Mouse (Mus musculus) mammary gland, adult 2 months (tissue): ENCODE measurements around the gene Gm5965. TPM values are rescaled to one million over a fixed set of nuclear protein-coding genes. Genes with fewer than 3 reads are reported as not detected.

Experiments used
- polyA plus RNA-seq: library from polyadenylated mRNA; depleted of rRNA; stranded (reverse); fragments of >200 nt; gene quantifications from 2 replicates; pipeline ENCODE4 v1.2.3, GENCODE M21; 2012; ENCODE audit warnings: low replicate concordance; rRNA removed

Gm5965 gene
- polyA plus RNA-seq, result not detected in 2 replicates

DNA sequence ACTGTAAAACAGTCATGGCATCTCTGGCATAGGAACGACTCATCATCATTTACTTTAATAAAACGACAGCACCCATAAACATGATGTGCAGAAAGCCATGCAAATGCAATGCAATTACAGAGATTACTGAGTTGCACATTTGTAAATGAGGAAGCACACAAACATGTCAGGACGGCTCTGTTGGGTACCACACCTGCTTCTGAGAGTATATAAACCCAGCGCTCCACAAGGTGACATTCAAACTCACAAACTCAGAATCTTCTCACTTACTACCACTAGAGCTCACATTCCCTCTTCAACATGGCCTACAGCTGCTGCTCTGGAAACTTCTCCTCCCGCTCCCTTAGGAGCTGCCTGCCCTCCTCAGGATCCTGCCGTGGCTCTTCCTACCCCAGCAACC is at the start of gene Gm5965:
TSS of gene Gm5965 (plus strand) at position 301 of the 400 bp plus-strand sequence.

GRCm38 (mm10) chr16:88728812-88729275 is 48.9 kb upstream of the Gm5965 start, which contains the start of gene Krtap13-1:
Gene Krtap13-1 (plus strand): TSS chr16:88728862.

DNA sequence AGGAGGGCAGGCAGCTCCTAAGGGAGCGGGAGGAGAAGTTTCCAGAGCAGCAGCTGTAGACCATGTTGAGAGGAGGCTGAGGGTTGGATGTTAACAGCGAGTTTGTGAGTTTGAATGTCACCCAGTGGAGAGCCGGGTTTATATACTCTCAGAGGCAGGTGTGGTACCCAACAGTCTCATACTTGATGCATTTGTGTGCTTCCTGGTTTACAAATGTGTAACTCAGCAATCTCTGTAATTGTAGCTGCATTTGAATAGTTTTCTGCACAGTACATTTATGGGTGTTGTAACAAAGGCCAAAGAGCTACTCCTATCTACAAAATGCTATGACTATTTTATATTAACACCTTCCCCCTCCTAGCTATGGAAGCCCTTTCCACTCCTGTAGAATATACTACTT is 26.2 kb upstream of the Gm5965 start, which contains the start of gene Krtap13:
TSS of gene Krtap13 (minus strand) at position 101 of the 400 bp plus-strand sequence.

GRCm38 (mm10) chr16:88758547-88758946 is 19.1 kb upstream of the Gm5965 start, which contains the start of gene 2310034C09Rik:
Gene 2310034C09Rik (plus strand): TSS chr16:88758847.

GRCm38 (mm10) chr16:88774106-88774505 is 3.6 kb upstream of the Gm5965 start, which contains the start of gene 2310057N15Rik:
Gene 2310057N15Rik (minus strand): TSS chr16:88774206.

GRCm38 (mm10) chr16:88811827-88812226 is 34.1 kb downstream of the Gm5965 start, which contains the start of gene Gm20741:
Gene Gm20741 (minus strand): TSS chr16:88812220.

DNA sequence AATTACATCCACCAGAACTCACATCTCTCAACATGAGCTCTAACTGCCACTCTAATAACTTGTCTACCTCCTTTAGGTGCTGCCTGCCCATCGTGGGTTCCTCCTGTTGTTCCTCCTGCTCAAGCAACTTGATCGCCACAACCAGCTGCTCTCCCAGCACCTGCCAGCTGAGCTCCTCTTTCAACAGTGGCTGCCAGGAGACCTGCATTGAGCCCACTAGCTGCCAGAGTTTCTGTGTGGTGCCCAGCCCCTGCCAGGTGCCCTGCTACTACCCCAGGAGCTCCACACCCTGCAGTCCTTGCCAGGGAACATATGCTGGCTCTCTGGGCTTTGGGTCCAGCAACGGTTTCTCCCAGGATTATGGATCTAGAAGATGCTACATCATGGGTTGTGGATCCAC is 42.4 kb downstream of the Gm5965 start, which contains the start of gene Krtap15:
TSS of gene Krtap15 (plus strand) at position 150 of the 400 bp plus-strand sequence.

GRCm38 (mm10) chr16:88826095-88826652 is 48.5 kb downstream of the Gm5965 start, which contains the start of gene Krtap14:
Gene Krtap14 (minus strand): TSS chr16:88826145.

Other genes with a start within 250 kb of the Gm5965 start
- gene Cldn8, start 214.7 kb upstream of the Gm5965 start, polyA plus RNA-seq, result 2.8 and 4.9 TPM in 2 replicates
- gene Krtap24-1, start 165.6 kb upstream of the Gm5965 start, polyA plus RNA-seq, result not detected in 2 replicates
- not detected in 2 replicates for gene 2310079G19Rik, start 150.2 kb upstream of the Gm5965 start, polyA plus RNA-seq
- not detected in 2 replicates for gene Krtap26-1, start 130.1 kb upstream of the Gm5965 start, polyA plus RNA-seq
- not detected in 2 replicates for gene Krtap27-1, start 106.2 kb upstream of the Gm5965 start, polyA plus RNA-seq
- gene 2310061N02Rik, start 69.9 kb upstream of the Gm5965 start, polyA plus RNA-seq, result not detected in 2 replicates
- gene Krtap13-1, start 49.0 kb upstream of the Gm5965 start, polyA plus RNA-seq, result not detected in 2 replicates
- gene Krtap13, start 26.3 kb upstream of the Gm5965 start, polyA plus RNA-seq, result not detected in 2 replicates
- gene 2310034C09Rik, start 19.0 kb upstream of the Gm5965 start, polyA plus RNA-seq, result not detected in 2 replicates
- not detected in 2 replicates for gene 2310057N15Rik, start 3.7 kb upstream of the Gm5965 start, polyA plus RNA-seq
- gene Gm20741, start 34.3 kb downstream of the Gm5965 start, polyA plus RNA-seq, result not detected in 2 replicates
- not detected in 2 replicates for gene Krtap15, start 42.3 kb downstream of the Gm5965 start, polyA plus RNA-seq
- not detected in 2 replicates for gene Krtap14, start 48.2 kb downstream of the Gm5965 start, polyA plus RNA-seq
- not detected in 2 replicates for gene Krtap19-1, start 91.5 kb downstream of the Gm5965 start, polyA plus RNA-seq
- gene Krtap19-2, start 96.4 kb downstream of the Gm5965 start, polyA plus RNA-seq, result not detected in 2 replicates
- gene Krtap19-3, start 100.1 kb downstream of the Gm5965 start, polyA plus RNA-seq, result not detected in 2 replicates
- not detected in 2 replicates for gene Krtap19-4, start 107.2 kb downstream of the Gm5965 start, polyA plus RNA-seq
- gene Krtap19-5, start 118.6 kb downstream of the Gm5965 start, polyA plus RNA-seq, result not detected in 2 replicates
- not detected in 2 replicates for gene Krtap19-9b, start 154.4 kb downstream of the Gm5965 start, polyA plus RNA-seq
- gene Krtap16-3, start 185.0 kb downstream of the Gm5965 start, polyA plus RNA-seq, result not detected in 2 replicates
- gene Krtap22-2, start 232.9 kb downstream of the Gm5965 start, polyA plus RNA-seq, result not detected in 2 replicates
- not detected in 2 replicates for gene Gm10229, start 237.4 kb downstream of the Gm5965 start, polyA plus RNA-seq